Mouse (Mus musculus) lung, adult 2 months (tissue): ENCODE results near the gene Ank.

Experiments
- CTCF ChIP-seq: fragments of 200-500 bp; IDR thresholded peaks from 2 replicates; pipeline ENCODE4 v1.5.1; 2011; ENCODE audit warnings: mild to moderate bottlenecking, low read length, control low read depth; ENCODE audit not compliant: insufficient read depth
- POLR2A ChIP-seq: fragments of 200-500 bp; IDR thresholded peaks from 2 replicates; pipeline ENCODE4 v1.6.1; 2011; ENCODE audit warnings: low read depth, mild to moderate bottlenecking, control low read depth, low read length, borderline replicate concordance; ENCODE audit errors: extremely low read depth

DNA sequence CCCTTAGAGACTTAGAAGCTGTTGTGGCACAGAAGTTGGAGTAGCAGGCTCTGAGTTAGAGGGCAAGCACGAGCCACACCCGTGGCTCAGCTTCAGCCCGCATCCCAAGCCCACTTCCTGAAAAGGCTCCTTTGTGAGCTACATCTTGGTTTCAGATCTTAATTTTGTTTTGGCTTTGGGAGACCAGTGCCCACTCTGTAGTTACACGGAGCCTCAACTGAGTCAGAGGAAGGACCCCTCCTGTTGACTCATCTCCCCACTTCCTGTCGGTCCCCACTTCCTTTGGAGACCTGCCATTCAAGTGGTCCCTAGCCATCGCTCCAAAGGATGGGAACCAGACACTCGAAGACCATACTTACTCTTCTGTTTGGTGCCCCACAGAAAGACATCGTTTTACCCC, 51.5 kb downstream of the Ank start:
- no peak for TF ChIP-seq CTCF
- TF ChIP-seq POLR2A: no peak
